Mouse (Mus musculus) CD4-positive, CD25-positive, alpha-beta regulatory T cell, adult 2 months (primary cell): ENCODE results near the gene Rassf3.
A peak's percentile ranks its signal among the peaks of the same experiment; 100 is the strongest.

ENCODE experiments used
- DNase-seq: peaks from one replicate; pipeline ENCODE4 v3.0.0-alpha.2; 2012; ENCODE audit warnings: low read depth, low spot score

Gene Rassf3

DNA sequence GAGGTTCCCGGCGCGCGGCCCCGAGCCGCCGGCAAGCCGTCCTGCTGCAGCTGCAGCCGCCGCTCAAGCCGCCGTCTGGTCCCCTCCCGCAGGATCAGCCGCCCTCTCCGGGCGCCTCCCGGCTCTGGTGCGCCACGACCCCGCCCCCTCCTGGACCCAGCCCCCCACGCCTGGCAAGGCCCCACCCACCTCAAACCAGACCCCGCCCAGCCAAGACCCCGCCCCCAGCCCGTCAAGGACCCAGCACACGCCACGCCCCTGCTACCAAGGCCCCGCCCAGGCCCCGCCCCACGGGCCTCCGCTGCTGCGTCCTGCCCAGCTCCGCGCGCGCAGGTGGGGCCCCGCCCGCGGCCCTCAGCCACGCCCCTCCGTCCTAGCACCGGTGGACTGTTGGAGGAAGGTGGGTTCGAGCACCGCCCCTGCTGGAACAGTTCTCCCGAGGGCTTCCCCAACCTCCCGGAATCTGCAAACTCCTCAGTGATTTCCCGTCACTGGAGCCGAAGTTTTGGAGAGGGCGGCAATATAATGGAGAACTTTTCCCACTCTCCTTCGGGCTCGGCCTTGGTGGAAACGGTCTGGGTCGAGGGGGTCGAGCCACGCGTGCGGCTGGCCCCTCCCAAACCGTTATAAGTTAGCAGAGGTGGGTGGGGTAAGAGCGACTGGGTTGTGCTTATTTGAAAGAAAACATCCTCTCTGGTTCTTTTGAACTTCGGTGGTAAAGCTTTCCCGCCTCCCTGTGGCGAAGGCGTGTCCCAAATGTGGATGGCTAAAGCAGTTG lies at the start of gene Rassf3:
Rassf3 (minus strand) TSS at position 158 of the 778 bp plus-strand sequence.
- DNase-seq: peak; percentile 99

DNA sequence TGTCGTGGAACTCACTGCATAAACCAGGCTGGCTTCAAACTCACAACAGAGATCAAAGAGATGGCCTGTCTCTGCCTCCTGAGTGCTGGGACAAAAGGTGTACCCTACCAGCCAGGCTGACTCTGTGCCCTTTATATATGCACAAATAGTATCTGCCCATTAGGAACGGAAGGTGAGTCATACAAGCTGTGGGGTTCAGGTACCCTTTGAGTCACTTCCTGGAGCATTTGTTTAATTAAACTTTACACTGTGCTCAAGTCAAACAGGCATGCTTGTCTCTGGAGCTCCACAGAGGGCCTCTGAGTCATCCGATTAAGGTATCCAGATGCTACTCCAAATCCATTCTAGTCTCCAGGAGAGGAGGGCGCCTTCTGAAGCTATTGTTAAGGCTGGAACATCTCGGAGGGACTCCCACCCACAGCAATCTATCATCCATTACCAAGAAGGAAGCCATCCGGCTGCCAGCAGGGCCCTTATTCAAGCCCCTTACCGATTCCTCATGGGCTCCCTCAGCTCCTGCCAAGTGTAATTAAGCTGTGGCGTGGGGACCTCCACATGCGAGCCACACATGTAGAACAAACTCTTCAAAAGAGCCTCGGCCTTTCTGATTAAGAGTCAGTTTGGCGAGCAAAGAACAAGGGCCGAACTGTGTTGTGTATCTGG lies 44.9 kb upstream of the Rassf3 start:
- peak; percentile 62 for DNase-seq

DNA sequence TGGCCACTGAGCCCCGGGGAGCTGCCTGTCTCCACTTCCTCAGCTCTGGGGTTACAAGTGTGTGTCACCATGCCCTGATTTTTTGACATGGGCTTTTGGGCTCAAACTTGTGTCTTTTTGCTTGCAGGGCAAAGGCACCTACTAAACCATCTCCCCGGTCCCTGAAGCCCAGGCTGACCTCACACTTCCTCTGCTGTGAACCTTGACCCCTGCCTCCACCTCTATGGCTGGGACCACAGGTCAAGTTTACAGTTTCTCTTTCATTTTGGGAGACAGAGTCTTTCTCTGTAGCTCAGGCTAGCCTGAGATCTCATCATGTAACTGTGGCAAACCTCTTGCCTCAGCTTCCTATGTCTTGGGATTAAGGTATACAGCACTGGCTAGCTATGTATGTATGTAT lies 43.6 kb upstream of the Rassf3 start:
- DNase-seq: no peak

DNA sequence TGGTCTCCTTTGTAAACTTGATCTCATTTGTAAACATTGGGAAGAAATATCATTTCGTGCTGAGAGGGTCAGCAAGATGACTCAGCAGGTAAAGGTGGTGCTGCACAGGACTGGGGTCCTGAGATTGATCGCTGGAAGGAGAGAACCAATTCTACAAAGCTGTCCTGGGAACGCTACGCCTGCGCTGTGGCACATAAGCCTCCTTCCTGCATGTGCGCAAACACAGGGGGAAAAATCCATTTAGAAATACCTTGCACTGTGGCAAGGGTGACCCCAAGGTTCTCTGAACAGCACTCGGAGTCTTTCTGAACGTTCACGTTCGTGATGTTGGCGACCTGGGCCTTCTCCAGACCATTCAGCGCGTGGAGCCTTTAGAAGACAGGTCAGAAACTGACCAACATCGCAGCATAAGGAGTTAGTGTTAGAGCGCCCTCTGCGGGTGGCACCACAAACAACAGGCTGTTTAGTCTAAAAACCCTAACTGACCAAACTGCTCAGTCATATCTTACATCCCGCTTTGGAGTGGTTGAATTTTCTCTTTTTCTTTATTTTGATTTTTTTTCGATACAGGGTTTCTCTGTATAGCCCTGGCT lies 40.0 kb upstream of the Rassf3 start:
- peak; percentile 78 for DNase-seq

DNA sequence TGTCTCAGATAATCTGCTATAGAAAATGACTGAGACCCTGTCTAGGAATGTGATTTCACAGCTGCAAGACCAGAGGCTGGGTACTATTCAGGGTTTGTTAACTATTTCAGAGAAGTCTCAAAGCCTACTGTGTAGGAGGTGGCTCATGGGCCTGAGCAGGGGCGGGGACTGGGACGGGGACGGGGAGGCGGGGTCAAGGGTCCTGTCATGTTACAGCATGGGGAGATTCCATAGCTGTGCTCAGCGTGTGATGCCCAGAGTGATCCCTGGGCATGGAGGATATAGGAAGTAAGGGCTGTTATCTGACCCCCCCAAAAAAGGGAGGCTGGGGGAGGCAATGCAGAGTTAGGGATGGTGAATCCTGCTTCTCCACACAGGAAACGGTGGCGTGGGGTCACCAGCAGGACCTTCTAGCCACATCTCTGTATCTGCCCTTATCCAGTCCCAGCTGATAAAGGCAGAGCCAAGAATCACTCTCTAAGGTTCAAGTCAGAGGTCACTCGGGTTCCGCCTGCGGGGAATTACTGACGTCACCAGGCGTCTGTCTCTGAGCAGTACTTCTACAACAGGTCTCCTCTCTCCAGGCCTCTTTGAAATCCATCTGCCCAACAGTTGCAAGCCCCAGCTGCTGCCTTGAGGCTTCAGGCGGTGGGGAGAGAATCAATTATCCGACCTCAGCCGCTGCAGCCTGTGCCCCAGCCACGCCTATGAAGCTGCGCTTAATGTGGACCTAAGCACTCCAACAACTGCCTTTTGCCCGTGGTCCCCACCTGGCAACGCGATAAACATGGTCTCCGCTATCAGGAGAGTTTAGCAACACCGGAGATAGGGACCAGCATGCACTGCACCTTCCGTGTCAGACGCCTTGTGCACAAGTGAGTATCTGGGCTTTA lies 33.9 kb upstream of the Rassf3 start:
- DNase-seq: no peak

DNA sequence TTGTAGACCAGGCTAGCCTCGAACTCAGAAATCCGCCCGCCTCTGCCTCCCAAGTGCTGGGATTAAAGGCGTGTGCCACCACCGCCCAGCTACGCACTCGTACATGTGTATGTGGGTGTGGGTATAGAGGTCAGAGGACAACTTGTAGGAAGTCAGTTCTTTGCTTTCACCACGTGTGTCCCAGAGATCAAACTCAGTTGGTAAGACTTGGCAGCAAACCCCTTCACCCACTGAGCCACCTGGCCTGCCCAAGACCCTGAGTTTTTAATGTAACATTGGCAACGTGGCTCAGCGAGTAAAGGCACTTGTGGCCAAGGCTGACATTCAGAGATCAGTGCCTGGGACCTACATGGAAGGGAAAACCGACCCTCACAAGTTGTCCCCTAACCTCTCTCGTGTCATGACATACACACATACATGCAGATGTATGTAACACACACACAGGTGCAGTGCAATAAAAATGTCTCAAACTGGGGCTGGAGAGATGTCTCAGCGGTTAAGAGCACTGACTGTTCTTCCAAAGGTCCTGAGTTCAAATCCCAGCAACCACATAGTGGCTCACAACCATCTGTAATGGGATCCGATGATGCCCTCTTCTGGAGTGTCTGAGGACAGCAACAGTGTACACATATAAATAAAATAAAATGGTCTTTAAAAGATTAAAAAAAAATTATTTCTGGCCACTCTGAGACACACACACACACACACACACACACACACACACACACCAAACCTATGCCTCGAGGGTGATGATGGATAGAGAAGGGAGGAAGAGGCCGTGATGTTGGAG lies 31.8 kb upstream of the Rassf3 start:
- peak; percentile 28 for DNase-seq

DNA sequence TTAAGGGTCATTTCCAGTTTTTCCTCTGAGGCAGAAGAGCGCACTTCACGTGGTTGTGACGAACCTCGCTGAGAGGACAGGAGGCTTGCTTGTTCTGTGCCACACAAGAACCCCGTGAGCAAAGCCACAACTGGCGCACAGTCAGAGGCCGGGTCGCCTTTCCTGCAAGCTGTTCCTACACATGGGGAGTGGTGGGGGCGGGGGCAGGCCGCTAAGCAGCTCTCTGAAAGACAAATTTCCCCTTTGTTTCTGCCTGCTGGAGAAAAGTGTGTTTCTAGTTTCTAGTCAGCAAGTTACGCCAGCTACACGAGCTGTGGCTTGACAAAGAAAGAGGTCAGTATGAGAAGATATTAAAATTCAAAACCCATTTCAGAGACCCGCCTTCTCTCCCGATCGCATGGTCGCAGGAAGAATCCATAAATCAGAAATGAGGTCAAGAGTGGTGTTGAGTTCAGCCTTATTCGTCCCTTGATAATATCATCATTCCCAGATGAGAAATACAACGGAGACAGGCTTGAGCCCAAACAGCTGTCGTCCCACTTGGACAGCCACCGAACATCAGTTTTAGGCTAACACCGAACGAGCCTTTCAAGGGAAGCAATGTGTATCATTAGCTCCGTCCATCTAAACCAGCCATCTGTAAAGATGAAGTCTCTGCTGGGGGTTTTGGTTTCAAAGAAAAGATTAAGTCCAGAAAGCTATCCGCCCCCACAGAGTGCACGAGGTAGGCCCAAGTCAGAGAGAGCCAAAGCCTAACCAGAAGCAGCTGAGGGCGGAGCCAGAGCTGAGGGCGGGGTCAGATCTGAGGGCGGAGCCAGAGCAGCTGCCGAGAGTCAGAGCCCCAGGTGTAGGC lies 30.8 kb upstream of the Rassf3 start:
- DNase-seq: peak; percentile 93

DNA sequence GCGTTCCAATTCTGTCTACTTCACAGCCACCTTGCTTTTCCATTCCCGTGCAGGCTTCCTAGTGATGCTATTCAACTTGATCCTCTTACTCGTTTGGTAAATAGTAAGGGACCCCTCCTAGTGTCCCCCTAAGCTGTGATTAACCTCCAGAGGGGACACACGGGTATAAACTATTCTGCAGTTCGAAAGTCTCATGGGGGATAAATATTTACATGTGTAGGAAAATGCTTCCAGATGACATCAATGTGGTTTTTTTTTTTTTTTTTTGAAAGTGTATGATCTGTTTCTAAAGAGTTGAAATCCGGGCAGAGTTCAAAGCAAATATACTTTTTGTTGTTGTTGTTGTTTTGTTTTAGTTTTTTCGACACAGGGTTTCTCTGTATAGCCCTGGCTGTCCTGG lies 29.8 kb upstream of the Rassf3 start:
- no peak for DNase-seq

DNA sequence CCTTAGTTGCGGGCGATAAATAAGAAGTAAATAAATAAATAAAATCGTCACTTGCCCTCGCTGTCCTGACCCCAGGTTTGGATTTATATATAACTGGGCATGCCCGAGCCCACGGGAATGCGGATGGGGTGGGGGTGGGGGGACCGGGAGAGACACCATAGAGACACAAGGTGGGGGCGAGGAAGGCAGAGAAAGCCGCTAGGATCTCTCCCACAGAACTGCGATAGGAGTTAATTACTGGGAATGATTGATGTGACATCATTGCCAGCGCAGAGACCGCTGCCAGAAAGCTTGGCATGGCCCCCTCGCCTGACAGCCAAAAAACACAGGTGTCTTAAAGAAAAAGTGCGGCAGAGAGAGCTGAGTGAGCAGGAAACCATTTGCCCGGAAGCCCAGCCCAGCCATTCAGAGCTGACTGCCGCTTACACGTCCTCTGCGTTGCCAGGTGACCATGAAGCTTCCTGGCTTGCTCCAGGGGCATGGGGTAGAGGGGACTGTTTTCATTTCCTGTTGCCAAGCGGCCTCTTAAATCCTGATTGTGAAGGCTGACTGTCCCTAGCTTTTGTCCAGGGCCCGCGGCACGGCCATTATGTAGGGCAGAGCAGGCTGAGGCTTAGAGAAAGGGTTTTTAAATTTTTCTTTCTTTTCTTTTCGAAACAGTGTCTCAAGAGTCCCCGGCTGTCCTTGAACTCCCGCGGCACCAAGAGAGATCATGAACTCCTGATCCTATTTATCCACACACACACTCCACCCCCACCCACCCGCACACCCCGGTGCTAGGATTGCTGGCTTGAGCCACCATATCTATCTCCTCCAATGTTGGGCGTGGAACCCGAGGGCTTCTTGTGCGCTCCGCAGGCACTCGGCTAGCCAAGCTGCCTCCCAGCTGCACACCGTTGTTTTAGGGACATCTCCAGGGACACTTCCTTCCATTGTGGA lies 29.1 kb upstream of the Rassf3 start:
- peak; percentile 86 for DNase-seq

DNA sequence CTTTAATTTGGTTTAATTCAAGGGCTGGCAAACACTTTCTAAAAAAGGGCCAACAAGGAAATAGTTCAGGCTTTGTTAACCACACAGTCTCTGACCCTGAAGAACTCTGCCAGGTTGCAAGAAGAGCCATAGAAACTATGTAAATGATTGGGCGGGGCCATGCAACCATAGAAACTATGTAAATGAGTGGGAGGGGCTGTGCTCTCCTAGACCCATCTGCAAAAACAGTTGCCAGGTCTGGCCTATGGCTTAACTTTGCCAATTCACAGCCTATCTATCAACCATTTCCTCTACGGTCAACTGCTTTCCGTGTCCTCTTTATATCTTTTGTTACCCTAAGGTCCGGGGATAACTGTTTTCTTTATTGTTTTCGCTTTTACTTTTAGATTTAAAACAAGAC lies 25.0 kb upstream of the Rassf3 start:
- DNase-seq: peak; percentile 60

DNA sequence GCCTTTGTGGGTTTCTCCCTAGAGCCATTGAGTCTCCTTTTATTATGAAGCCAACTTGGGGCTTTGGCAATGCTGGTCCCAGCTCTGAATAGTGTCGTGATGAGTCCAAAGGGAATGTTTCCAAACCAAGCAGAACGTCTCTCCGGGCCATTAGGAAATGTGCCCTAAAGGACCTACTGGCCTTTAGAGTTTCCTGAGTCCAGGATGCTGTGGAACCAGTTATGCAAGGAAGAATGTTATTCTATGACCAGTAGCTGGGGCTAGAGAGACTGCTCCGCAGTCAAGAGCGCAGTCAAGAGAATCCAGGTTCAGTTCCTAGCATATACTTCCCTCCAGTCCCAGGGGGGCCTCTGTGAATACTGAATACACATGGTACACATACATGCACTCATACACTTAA lies 23.9 kb upstream of the Rassf3 start:
- no peak for DNase-seq

DNA sequence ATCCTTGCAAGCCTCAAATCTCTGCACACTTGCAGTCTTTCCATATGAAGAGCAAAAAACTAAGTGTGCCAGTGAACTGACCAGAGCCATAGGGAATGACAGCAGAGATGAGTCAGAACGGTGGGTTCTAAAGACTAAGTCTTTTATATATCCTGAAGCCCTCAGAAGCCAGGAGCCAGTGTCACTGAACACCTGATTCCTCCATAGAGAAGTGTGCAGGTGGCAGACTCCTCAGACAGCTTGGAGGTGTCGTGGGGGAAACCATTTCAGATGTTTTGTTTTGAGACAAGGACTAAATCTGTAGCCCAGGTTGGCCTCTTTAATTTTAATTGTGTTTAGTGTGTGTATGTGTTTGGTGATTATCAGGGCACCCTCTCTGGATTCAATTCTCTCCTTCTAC lies 22.9 kb upstream of the Rassf3 start:
- DNase-seq: no peak

DNA sequence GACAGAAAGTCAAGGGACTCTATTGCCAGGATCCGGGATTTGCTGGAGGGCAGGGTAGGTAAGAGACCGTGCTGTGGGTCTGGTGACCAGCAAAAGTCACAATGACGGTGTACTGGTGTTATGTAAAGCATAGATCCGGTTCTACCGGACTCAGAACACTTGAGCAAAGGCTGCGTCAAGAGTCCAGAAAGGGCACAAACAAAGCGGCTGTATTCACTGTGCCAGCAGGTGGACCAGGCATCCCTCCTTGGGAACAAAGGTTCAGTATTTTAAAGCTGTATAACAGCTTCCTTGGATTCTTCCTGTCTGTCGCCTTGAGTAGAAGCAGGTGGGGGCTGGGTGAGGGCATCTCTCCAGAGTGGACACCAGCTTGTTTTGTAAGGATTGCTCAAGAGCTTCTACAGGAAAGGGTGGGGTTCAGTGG lies 22.3 kb upstream of the Rassf3 start:
- DNase-seq: no peak

DNA sequence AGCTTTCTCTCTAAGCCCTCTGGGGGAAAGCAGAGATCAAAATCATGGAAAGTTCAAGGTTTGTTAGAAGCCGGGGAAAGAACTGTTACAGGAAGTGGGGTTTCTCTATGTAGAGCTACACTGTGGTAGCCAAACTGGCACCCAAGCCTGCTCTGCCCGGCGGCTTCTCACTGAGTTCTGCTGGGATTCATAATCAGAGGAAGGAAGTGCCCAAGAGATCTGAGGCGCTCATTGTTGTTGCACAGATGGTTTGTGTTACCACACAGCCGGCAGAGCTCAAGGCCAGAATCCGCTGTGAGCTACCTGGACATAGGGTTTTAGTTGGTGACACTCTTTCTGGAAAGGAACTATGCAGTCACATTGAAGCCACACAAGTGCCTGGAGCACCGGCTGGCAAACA lies 21.8 kb upstream of the Rassf3 start:
- no peak for DNase-seq

DNA sequence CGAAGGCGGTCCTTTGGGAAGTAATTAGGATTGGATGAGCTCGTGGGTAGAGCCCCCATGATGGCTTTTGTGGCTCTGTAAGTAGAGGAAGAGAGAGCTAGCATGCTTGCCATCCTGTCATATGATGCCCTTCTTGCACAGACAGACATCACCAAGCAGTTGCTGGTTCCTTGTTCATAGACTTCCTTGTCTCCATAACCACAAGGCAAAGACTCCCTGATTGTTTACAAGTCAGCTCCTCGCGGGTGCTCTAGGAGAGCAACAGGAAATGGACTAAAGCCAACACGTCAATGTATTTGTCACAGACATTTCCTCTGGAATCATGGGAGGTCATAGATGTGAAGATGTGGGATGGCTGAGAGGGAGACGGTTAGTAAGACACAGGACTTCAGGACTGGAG lies 20.5 kb upstream of the Rassf3 start:
- no peak for DNase-seq

DNA sequence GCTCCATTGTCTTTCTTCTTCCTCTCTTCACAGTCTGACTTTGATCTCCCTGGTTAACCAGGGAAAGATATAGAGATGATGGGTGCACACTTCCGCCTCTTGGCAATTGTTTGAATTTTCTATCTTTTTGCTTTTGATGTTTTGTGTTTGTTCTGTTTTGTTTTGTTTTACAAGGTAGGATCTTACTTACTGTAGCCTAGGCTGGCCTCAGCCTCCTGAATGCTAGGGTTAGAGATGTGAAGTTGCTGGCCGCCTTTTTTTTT lies 17.9 kb upstream of the Rassf3 start:
- no peak for DNase-seq

DNA sequence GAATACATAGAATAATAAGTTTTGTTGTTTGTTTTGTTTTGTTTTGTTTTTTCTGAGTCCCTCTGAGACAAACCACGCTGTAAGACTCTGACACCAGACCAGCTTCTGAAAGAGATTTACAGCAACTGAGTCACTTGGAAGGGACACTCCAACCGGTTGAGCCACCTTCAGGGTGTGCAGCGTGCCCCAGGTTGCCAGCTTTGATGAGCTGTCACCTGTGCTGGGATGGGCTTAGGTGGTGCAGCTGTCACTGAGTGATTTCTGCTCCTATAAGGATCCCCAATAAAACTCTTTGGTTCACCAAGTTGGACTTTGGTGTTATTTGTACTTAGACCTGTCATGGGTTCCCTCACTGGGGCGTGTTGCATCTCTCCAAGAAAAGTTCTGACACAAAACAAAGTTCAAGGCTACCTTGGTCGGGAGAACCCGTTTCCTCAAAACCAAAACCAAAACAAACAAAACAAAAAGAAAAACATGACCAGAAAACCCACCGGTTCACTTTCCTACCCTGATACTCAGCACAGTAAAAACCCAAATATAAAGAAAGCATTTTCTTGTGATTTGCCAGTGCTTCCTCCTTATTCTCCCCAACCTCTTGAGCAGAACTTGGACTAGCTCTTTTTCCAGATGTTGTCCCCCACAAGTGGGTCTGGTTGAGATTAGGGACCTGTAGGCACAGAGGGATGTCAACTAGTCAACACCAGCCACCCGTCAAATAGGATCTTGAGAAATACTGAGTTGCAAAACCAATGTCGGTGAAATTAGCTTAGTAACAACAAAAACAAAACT lies 17.4 kb upstream of the Rassf3 start:
- DNase-seq: no peak

DNA sequence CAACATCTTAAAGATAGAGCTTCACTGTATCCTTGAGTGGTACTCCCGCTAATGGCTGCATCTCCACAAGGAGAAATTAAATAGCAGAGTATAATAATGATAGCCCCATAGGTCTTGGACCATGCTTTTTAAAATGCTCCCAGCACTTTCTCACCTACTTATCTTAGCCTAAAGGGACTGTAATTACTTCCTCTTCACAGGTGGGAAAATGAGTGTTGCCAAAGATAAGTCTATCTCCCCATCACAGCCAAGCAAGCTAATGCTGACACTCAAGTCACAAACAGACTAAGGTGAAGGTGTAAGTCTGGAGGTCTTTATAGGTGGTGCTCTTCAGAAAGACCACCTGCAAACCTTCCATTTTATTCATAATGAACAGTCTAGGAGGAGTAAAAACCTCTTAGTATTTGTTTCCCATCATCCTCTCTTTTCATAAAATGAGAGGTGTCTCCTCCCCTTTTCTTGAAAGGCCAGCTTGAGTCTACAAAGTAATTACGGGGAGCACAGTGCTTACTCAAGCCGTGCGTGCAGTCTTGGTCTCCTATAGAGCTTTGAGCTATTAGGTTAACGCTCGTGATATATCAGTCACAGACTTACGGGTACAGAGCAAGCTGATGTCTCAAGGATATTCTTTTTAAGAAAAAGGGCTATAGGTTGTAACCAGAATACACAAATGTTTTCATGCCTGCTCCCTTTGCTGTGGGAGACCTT lies 16.6 kb upstream of the Rassf3 start:
- DNase-seq: no peak
